ENCODE assay signal across 8 mouse cellular contexts in the genomic region with DNA sequence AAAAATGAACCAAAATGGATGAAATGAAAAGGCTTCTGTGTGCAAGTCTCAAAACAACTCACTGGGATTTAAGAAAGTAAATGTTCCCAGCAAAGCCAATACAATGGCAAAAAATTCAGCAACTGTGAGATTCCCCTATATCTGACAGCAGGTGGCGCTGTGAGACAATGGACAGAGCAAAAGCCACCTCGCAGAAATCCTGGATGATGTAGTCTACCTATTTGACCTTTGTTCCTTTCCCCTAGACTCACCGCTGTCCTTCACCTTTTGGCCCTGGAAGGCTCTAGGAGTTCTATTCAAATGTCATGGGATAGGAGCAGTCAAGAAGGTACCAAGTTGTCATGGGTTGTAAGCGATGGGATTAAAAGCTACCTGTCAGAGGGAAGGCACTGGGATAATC.
DNase-seq lines count a peak whose midpoint lies in the region; ATAC-seq and TF ChIP-seq lines count a peak whose summit lies in the region.
"Had no signal": no experiment of that assay in that cellular context is flagged by ENCODE, and none has a peak within 500 bp of the region (broad histone marks: within the 10 kb centered on the region; RNA-seq: fewer than 3 reads in every experiment).

No protein-coding gene starts in this region.

- no peaks in the 10 kb centered on the region for H3K36me3 ChIP-seq in midbrain, embryonic 10.5 days
- H3K36me3 ChIP-seq in midbrain, embryonic 16.5 days (ENCODE audit: control insufficient read depth, insufficient read depth, low read length) = no peaks in the 10 kb centered on the region
- no peaks in the 10 kb centered on the region for H3K36me3 ChIP-seq in hindbrain, postnatal 0 days (ENCODE audit: insufficient read depth, low read length)
- H3K36me3 ChIP-seq in splenic B cell, adult 2 months (ENCODE audit: control insufficient read depth, insufficient read depth, low read length, poor library complexity, severe bottlenecking) = no peaks in the 10 kb centered on the region
- H3K36me3 ChIP-seq: liver, embryonic 15.5 days had no signal

- no peak overlapping the region for H3K27ac ChIP-seq in midbrain, embryonic 10.5 days (replicated peaks)
- H3K27ac ChIP-seq in midbrain, embryonic 16.5 days (ENCODE audit: low read length) = no peak overlapping the region
- H3K27ac ChIP-seq in hindbrain, postnatal 0 days = no peak overlapping the region
- H3K27ac ChIP-seq: liver, embryonic 15.5 days had no signal

- no peak overlapping the region for H3K4me3 ChIP-seq in midbrain, embryonic 10.5 days
- no peak overlapping the region for H3K4me3 ChIP-seq in midbrain, embryonic 16.5 days (ENCODE audit: low read depth, low read length)
- H3K4me3 ChIP-seq in hindbrain, postnatal 0 days (ENCODE audit: low read length) = no peak overlapping the region
- H3K4me3 ChIP-seq: liver, embryonic 15.5 days had no signal

- H3K27me3 ChIP-seq in midbrain, embryonic 10.5 days (ENCODE audit: low read depth, poor library complexity, severe bottlenecking) = no peaks in the 10 kb centered on the region
- no peaks in the 10 kb centered on the region for H3K27me3 ChIP-seq in midbrain, embryonic 16.5 days (ENCODE audit: control insufficient read depth, insufficient read depth, low read depth, low read length)
- no peaks in the 10 kb centered on the region for H3K27me3 ChIP-seq in hindbrain, postnatal 0 days (ENCODE audit: insufficient read depth, low read length)
- H3K27me3 ChIP-seq in splenic B cell, adult 2 months (ENCODE audit: control insufficient read depth, insufficient read depth, low read length, poor library complexity, severe bottlenecking) = no peaks in the 10 kb centered on the region
- H3K27me3 ChIP-seq: liver, embryonic 15.5 days had no signal

- no peak overlapping the region for H3K9ac ChIP-seq in midbrain, embryonic 16.5 days (ENCODE audit: low read depth, low read length)
- no peak overlapping the region for H3K9ac ChIP-seq in hindbrain, postnatal 0 days (replicated peaks; ENCODE audit: low read length)
- H3K9ac ChIP-seq: liver, embryonic 15.5 days had no signal

- no peak overlapping the region for H3K4me2 ChIP-seq in midbrain, embryonic 16.5 days (ENCODE audit: low read length)
- H3K4me2 ChIP-seq in hindbrain, postnatal 0 days (ENCODE audit: low read depth, low read length) = no peak overlapping the region
- H3K4me2 ChIP-seq: liver, embryonic 15.5 days had no signal

- peak; percentile 90 for TF ChIP-seq CTCF in hindbrain, postnatal 0 days (IDR thresholded peaks at IDR 0.05; ENCODE audit: low read depth)

- WGBS in midbrain, embryonic 10.5 days = 18% methylated on average over 4 of the region's 4 CpGs
- 18% methylated on average over 4 of the region's 4 CpGs for WGBS in midbrain, embryonic 16.5 days
- WGBS in hindbrain, postnatal 0 days = 20% methylated on average over 4 of the region's 4 CpGs

- peak; percentile 51 for DNase-seq in midbrain, embryonic 10.5 days (ENCODE audit: low spot score)
- DNase-seq in adrenal gland, postnatal 36 days = peak; percentile 52 to 64
- peak; percentile 73 for DNase-seq in embryo, embryonic 11 days
- peak; percentile 86 for DNase-seq in hindbrain, postnatal 0 days (ENCODE audit: low spot score)
- DNase-seq in lung, postnatal 14 days = peak; percentile 66
- DNase-seq in splenic B cell, adult 2 months (ENCODE audit: low read depth, low spot score) = peak; percentile 2

- no peaks in the 10 kb centered on the region for H3K9me3 ChIP-seq in midbrain, embryonic 10.5 days (replicated peaks)
- no peaks in the 10 kb centered on the region for H3K9me3 ChIP-seq in midbrain, embryonic 16.5 days (replicated peaks; ENCODE audit: control insufficient read depth, low read length, poor library complexity, severe bottlenecking)
- H3K9me3 ChIP-seq in hindbrain, postnatal 0 days (ENCODE audit: low read length) = no peaks in the 10 kb centered on the region
- H3K9me3 ChIP-seq: liver, embryonic 15.5 days had no signal

- ATAC-seq in midbrain, embryonic 16.5 days = no peak
- ATAC-seq in hindbrain, postnatal 0 days = peak; percentile 68; the same call in 1 of the 2 replicates

- no peaks in the 10 kb centered on the region for H3K4me1 ChIP-seq in midbrain, embryonic 10.5 days
- H3K4me1 ChIP-seq in midbrain, embryonic 16.5 days (ENCODE audit: control insufficient read depth, insufficient read depth, low read length) = no peaks in the 10 kb centered on the region
- no peaks in the 10 kb centered on the region for H3K4me1 ChIP-seq in hindbrain, postnatal 0 days (ENCODE audit: insufficient read depth, low read length)
- H3K4me1 ChIP-seq: liver, embryonic 15.5 days had no signal

Comparison
In these comparisons a context has a peak if more than half of its experiments do, and no peak if none do; other contexts are left out.
1. DNase-seq: peak in every context shown above with its lines; median percentile 86 in hindbrain, postnatal 0 days; 73 in embryo, embryonic 11 days; 66 in lung, postnatal 14 days; 58 in adrenal gland, postnatal 36 days; 51 in midbrain, embryonic 10.5 days; 2 in splenic B cell, adult 2 months.